Mouse (Mus musculus): ENCODE measurements around the gene Ubash3a. TPM values are rescaled to one million over a fixed set of nuclear protein-coding genes. Genes with fewer than 3 reads are reported as not detected.

The Ubash3a gene
- polyA plus RNA-seq, 1 experiment from 2014 or later = not detected

DNA sequence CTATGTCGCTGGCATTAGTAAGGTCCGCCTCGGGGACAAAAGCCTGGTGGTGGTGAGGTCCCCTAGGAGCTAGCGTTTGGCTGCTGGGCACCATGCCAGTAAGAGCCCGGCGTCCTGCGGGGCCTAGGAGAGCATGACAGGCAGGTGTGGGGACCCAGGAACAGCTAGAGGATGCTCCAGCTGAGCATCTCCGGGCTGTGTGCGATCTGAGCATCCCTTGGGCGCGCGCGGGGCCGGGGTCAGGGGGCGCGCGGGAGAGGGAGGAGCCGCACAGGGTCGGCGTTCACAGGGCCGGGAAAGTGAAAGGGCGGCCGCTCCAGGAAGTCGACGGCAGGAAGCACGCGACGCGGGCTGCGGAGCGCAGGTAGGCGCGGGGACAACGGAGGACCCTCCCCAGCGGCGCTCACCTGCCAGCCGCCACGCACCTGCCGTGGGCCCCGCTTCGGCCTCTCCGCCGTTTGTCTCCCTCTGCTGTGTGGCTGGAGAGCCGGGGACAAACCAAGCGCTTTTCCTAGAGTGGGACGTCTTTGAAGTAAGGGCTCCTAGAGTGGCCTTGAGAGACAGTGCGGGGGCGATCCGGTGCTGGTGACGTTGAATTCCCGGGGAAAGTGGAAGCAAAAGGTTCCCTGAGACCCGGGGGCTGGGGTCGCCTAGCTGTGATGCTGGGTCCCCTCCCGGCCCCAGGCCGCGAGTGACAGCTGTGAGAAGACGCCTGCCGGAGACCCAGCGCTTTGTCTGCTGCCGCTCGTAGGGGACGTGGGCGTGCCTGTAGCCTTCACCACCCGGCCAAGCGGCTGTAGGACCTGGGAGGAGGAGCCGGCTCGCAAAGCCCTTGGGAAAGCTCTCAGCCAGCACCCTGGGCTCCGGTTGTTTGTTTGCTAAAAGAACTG lies 88.5 kb downstream of the Ubash3a start:
- Histone ChIP-seq H3K9ac (replicated peaks; ENCODE audit: low read length) (peak overlapping the region; percentile 79), H3K4me1 (ENCODE audit: control insufficient read depth, insufficient read depth, low read length) (peaks cover 15% of the 10 kb centered on the region), H3K4me2 (ENCODE audit: low read length) (peak overlapping the region; percentile 94), H3K9me3 (ENCODE audit: control insufficient read depth, low read length) (no peaks in the 10 kb centered on the region), H3K27ac (replicated peaks; ENCODE audit: low read depth, low read length) (peak overlapping the region; percentile 82), H3K27me3 (ENCODE audit: control insufficient read depth, insufficient read depth, low read length) (no peaks in the 10 kb centered on the region; the same call in 1 of the 2 replicates), H3K36me3 (ENCODE audit: control insufficient read depth, insufficient read depth, low read length) (no peaks in the 10 kb centered on the region), H3K4me3 (replicated peaks; ENCODE audit: low read depth, low read length) (peak overlapping the region; percentile 61)
- DNase-seq = peak; percentile 83
- ATAC-seq (ENCODE audit: low FRiP score, low TSS enrichment) = peak; percentile 74
- WGBS = under 1% methylated on average over 64 of the region's 68 CpGs

Other genes with a start within 250 kb of the Ubash3a start
- gene Abcg1, start 150.2 kb upstream of the Ubash3a start, polyA plus RNA-seq (2014; fragmentation: Nextera tagmentation; extraction: Ambion mirVana) = 23.1 and 24.7 TPM in 2 replicates
- gene Tff3, start 78.2 kb upstream of the Ubash3a start, polyA plus RNA-seq (2014; fragmentation: Nextera tagmentation; extraction: Ambion mirVana) = 0.51 and 1.3 TPM in 2 replicates
- gene Tff2, start 63.6 kb upstream of the Ubash3a start, polyA plus RNA-seq (2014; fragmentation: Nextera tagmentation; extraction: Ambion mirVana) = not detected in 2 replicates
- not detected in 2 replicates for gene Tff1, start 42.6 kb upstream of the Ubash3a start, polyA plus RNA-seq (2014; fragmentation: Nextera tagmentation; extraction: Ambion mirVana)
- 0.11 TPM in 1 of 2 replicates, not detected in the other for gene Tmprss3, start 8.9 kb upstream of the Ubash3a start, polyA plus RNA-seq (2014; fragmentation: Nextera tagmentation; extraction: Ambion mirVana)
- 1.5 and 2.0 TPM in 2 replicates for gene Rsph1, start 69.5 kb downstream of the Ubash3a start, polyA plus RNA-seq (2014; fragmentation: Nextera tagmentation; extraction: Ambion mirVana)
- gene Slc37a1, start 78.9 kb downstream of the Ubash3a start, polyA plus RNA-seq (2014; fragmentation: Nextera tagmentation; extraction: Ambion mirVana) = 12.0 and 12.8 TPM in 2 replicates
- gene Pde9a, start 178.3 kb downstream of the Ubash3a start, polyA plus RNA-seq (2014; fragmentation: Nextera tagmentation; extraction: Ambion mirVana) = 34.6 and 36.5 TPM in 2 replicates